Comparison of ENCODE assay signal across 9 mouse cellular contexts in genomic region chr14:31226978-31227377, GRCm38 (mm10). TPM values are rescaled to one million over a fixed set of nuclear protein-coding genes. Genes with fewer than 3 reads are reported as not detected.
DNase-seq lines count a peak whose midpoint lies in the region; ATAC-seq and TF ChIP-seq lines count a peak whose summit lies in the region.
"Had no signal": no experiment of that assay in that cellular context is flagged by ENCODE, and none has a peak within 500 bp of the region (broad histone marks: within the 10 kb centered on the region; RNA-seq: fewer than 3 reads in every experiment).

No protein-coding gene starts in this region.

- H3K27ac ChIP-seq in embryonic facial prominence, embryonic 12.5 days, result peak overlapping the region; percentile 36; the same call in 1 of the 2 replicates
- H3K27ac ChIP-seq in embryonic facial prominence, embryonic 10.5 days (replicated peaks), result no peak overlapping the region
- 0 out of 2 replicates have a peak overlapping the region, but pooled peaks have one; percentile 9 for H3K27ac ChIP-seq in neural tube, embryonic 13.5 days (replicated peaks)
- H3K27ac ChIP-seq in kidney, postnatal 0 days, result peak overlapping the region; percentile 82
- H3K27ac ChIP-seq: limb, embryonic 12.5 days had no signal

- no peaks in the 10 kb centered on the region for H3K36me3 ChIP-seq in embryonic facial prominence, embryonic 12.5 days
- H3K36me3 ChIP-seq in embryonic facial prominence, embryonic 10.5 days (replicated peaks), result no peaks in the 10 kb centered on the region
- H3K36me3 ChIP-seq in neural tube, embryonic 13.5 days, result no peaks in the 10 kb centered on the region
- no peaks in the 10 kb centered on the region for H3K36me3 ChIP-seq in kidney, postnatal 0 days (ENCODE audit: insufficient read depth, low read length)
- H3K36me3 ChIP-seq: limb, embryonic 12.5 days had no signal

- H3K9me3 ChIP-seq in embryonic facial prominence, embryonic 12.5 days, result no peaks in the 10 kb centered on the region
- H3K9me3 ChIP-seq in embryonic facial prominence, embryonic 10.5 days, result no peaks in the 10 kb centered on the region
- no peaks in the 10 kb centered on the region for H3K9me3 ChIP-seq in neural tube, embryonic 13.5 days
- H3K9me3 ChIP-seq in kidney, postnatal 0 days (replicated peaks; ENCODE audit: low read length), result no peaks in the 10 kb centered on the region
- H3K9me3 ChIP-seq: limb, embryonic 12.5 days had no signal

- no peak overlapping the region for H3K9ac ChIP-seq in embryonic facial prominence, embryonic 12.5 days
- no peak overlapping the region for H3K9ac ChIP-seq in neural tube, embryonic 13.5 days
- H3K9ac ChIP-seq in kidney, postnatal 0 days (ENCODE audit: low read depth, low read length), result no peak overlapping the region
- H3K9ac ChIP-seq: limb, embryonic 12.5 days had no signal

- no peaks in the 10 kb centered on the region for H3K27me3 ChIP-seq in embryonic facial prominence, embryonic 12.5 days
- no peaks in the 10 kb centered on the region for H3K27me3 ChIP-seq in embryonic facial prominence, embryonic 10.5 days (replicated peaks; ENCODE audit: low read depth, poor library complexity, severe bottlenecking)
- no peaks in the 10 kb centered on the region for H3K27me3 ChIP-seq in neural tube, embryonic 13.5 days
- no peaks in the 10 kb centered on the region for H3K27me3 ChIP-seq in kidney, postnatal 0 days (ENCODE audit: insufficient read depth, low read length)
- H3K27me3 ChIP-seq: limb, embryonic 12.5 days had no signal

- 0 out of 2 replicates have a peak, but pooled peaks have one; percentile 31 for ATAC-seq in embryonic facial prominence, embryonic 12.5 days (ENCODE audit: insufficient number of reproducible peaks, insufficient read depth, low FRiP score, low TSS enrichment)
- ATAC-seq in neural tube, embryonic 13.5 days (ENCODE audit: low read depth), result peak; percentile 36; the same call in 1 of the 2 replicates
- peak; percentile 89 for ATAC-seq in kidney, postnatal 0 days (replicated peaks; ENCODE audit: low FRiP score, low read depth)
- ATAC-seq in cerebellum, adult (ENCODE audit: insufficient number of reproducible peaks, low FRiP score, low TSS enrichment), result no peak

- no peak overlapping the region for H3K4me2 ChIP-seq in embryonic facial prominence, embryonic 12.5 days (replicated peaks)
- no peak overlapping the region for H3K4me2 ChIP-seq in neural tube, embryonic 13.5 days
- H3K4me2 ChIP-seq in kidney, postnatal 0 days (ENCODE audit: low read length), result no peak overlapping the region
- H3K4me2 ChIP-seq: limb, embryonic 12.5 days had no signal

- H3K4me3 ChIP-seq in embryonic facial prominence, embryonic 12.5 days, result no peak overlapping the region
- H3K4me3 ChIP-seq in embryonic facial prominence, embryonic 10.5 days, result no peak overlapping the region
- H3K4me3 ChIP-seq in neural tube, embryonic 13.5 days, result no peak overlapping the region
- no peak overlapping the region for H3K4me3 ChIP-seq in kidney, postnatal 0 days (replicated peaks; ENCODE audit: low read depth, low read length)
- H3K4me3 ChIP-seq: limb, embryonic 12.5 days had no signal

- no peak for TF ChIP-seq CTCF in kidney, postnatal 0 days (IDR thresholded peaks at IDR 0.05; ENCODE audit: low read depth)

- DNase-seq in embryonic facial prominence, embryonic 10.5 days (ENCODE audit: low spot score), result no peak
- DNase-seq in neural tube, embryonic 10.5 days (ENCODE audit: extremely low spot score, low spot score), result no peak
- peak; percentile 89 for DNase-seq in kidney, postnatal 0 days (ENCODE audit: low spot score)
- DNase-seq in lung, postnatal 10 days, result peak; percentile 82
- DNase-seq in adipocyte (ENCODE audit: low spot score), result no peak

- 71% methylated on average over 4 of the region's 4 CpGs for WGBS in embryonic facial prominence, embryonic 12.5 days
- WGBS in embryonic facial prominence, embryonic 10.5 days, result 80% methylated on average over 4 of the region's 4 CpGs
- 55% methylated on average over 4 of the region's 4 CpGs for WGBS in neural tube, embryonic 13.5 days
- WGBS in kidney, postnatal 0 days, result 15% methylated on average over 4 of the region's 4 CpGs

- H3K4me1 ChIP-seq in embryonic facial prominence, embryonic 12.5 days, result 0 out of 2 replicates have a peak, but pooled peaks cover 16% of the 10 kb centered on the region
- peaks cover 41% of the 10 kb centered on the region for H3K4me1 ChIP-seq in embryonic facial prominence, embryonic 10.5 days
- H3K4me1 ChIP-seq in neural tube, embryonic 13.5 days (replicated peaks), result peaks cover 29% of the 10 kb centered on the region; the same call in 1 of the 2 replicates
- peaks cover 16% of the 10 kb centered on the region for H3K4me1 ChIP-seq in kidney, postnatal 0 days (replicated peaks; ENCODE audit: insufficient read depth, low read length)
- H3K4me1 ChIP-seq: limb, embryonic 12.5 days had no signal

RNA-seq across cellular contexts. Expression of gene Sema3g, which starts 9.3 kb away (rescaled TPM):
- polyA plus RNA-seq in embryonic facial prominence, embryonic 12.5 days (2016; fragmentation: Nextera tagmentation; extraction: Ambion mirVana), result 1.1 and 1.2 TPM in 2 replicates
- 0.76 and 0.79 TPM in 2 replicates for polyA plus RNA-seq in embryonic facial prominence, embryonic 10.5 days (2016; fragmentation: Nextera tagmentation; extraction: Ambion mirVana)
- polyA plus RNA-seq in neural tube, embryonic 13.5 days (2015; fragmentation: Nextera tagmentation; extraction: Ambion mirVana), result 1.1 and 1.4 TPM in 2 replicates
- polyA plus RNA-seq in kidney, postnatal 0 days (2015; fragmentation: Nextera tagmentation; extraction: Ambion mirVana), result 6.5 and 7.8 TPM in 2 replicates

RNA-seq across cellular contexts. Expression of gene Nisch, which starts 10.2 kb away (rescaled TPM):
- polyA plus RNA-seq in embryonic facial prominence, embryonic 12.5 days (2016; fragmentation: Nextera tagmentation; extraction: Ambion mirVana), result 503 and 527 TPM in 2 replicates
- 476 and 493 TPM in 2 replicates for polyA plus RNA-seq in embryonic facial prominence, embryonic 10.5 days (2016; fragmentation: Nextera tagmentation; extraction: Ambion mirVana)
- polyA plus RNA-seq in neural tube, embryonic 13.5 days (2015; fragmentation: Nextera tagmentation; extraction: Ambion mirVana), result 329 and 336 TPM in 2 replicates
- polyA plus RNA-seq in kidney, postnatal 0 days (2015; fragmentation: Nextera tagmentation; extraction: Ambion mirVana), result 197 and 214 TPM in 2 replicates

RNA-seq across cellular contexts. Expression of gene Tnnc1, which starts 18.9 kb away (rescaled TPM):
- polyA plus RNA-seq in embryonic facial prominence, embryonic 12.5 days (2016; fragmentation: Nextera tagmentation; extraction: Ambion mirVana), result 67.1 and 90.7 TPM in 2 replicates
- 3.0 and 6.2 TPM in 2 replicates for polyA plus RNA-seq in embryonic facial prominence, embryonic 10.5 days (2016; fragmentation: Nextera tagmentation; extraction: Ambion mirVana)
- polyA plus RNA-seq in neural tube, embryonic 13.5 days (2015; fragmentation: Nextera tagmentation; extraction: Ambion mirVana), result 21.3 and 65.5 TPM in 2 replicates
- 0.79 and 0.95 TPM in 2 replicates for polyA plus RNA-seq in kidney, postnatal 0 days (2015; fragmentation: Nextera tagmentation; extraction: Ambion mirVana)

RNA-seq across cellular contexts. Expression of gene Phf7, which starts 24.1 kb away (rescaled TPM):
- polyA plus RNA-seq in embryonic facial prominence, embryonic 12.5 days (2016; fragmentation: Nextera tagmentation; extraction: Ambion mirVana), result 13.1 and 13.6 TPM in 2 replicates
- 12.0 and 12.8 TPM in 2 replicates for polyA plus RNA-seq in embryonic facial prominence, embryonic 10.5 days (2016; fragmentation: Nextera tagmentation; extraction: Ambion mirVana)
- 12.2 and 13.2 TPM in 2 replicates for polyA plus RNA-seq in neural tube, embryonic 13.5 days (2015; fragmentation: Nextera tagmentation; extraction: Ambion mirVana)
- polyA plus RNA-seq in kidney, postnatal 0 days (2015; fragmentation: Nextera tagmentation; extraction: Ambion mirVana), result 16.8 and 18.1 TPM in 2 replicates

RNA-seq across cellular contexts. Expression of gene Bap1, which starts 24.3 kb away (rescaled TPM):
- 101 and 104 TPM in 2 replicates for polyA plus RNA-seq in embryonic facial prominence, embryonic 12.5 days (2016; fragmentation: Nextera tagmentation; extraction: Ambion mirVana)
- polyA plus RNA-seq in embryonic facial prominence, embryonic 10.5 days (2016; fragmentation: Nextera tagmentation; extraction: Ambion mirVana), result 139 and 144 TPM in 2 replicates
- 95.9 and 97.2 TPM in 2 replicates for polyA plus RNA-seq in neural tube, embryonic 13.5 days (2015; fragmentation: Nextera tagmentation; extraction: Ambion mirVana)
- 57.8 and 63.4 TPM in 2 replicates for polyA plus RNA-seq in kidney, postnatal 0 days (2015; fragmentation: Nextera tagmentation; extraction: Ambion mirVana)

Comparison
In these comparisons a context has a peak if more than half of its experiments do, and no peak if none do; other contexts are left out.
1. DNase-seq: peak in kidney, postnatal 0 days (single experiment) and lung, postnatal 10 days (single experiment); none in embryonic facial prominence, embryonic 10.5 days (single experiment), neural tube, embryonic 10.5 days (single experiment) and adipocyte (single experiment).